Mouse (Mus musculus) lung, embryonic 16.5 days (tissue): ENCODE measurements around the gene Amz2. TPM values are rescaled to one million over a fixed set of nuclear protein-coding genes. Genes with fewer than 3 reads are reported as not detected.

ENCODE experiments used
- ATAC-seq: fragments of 200-750 bp; cut with Nextera tagmentation; 2 replicates; pipeline ENCODE4 v1.8.0; 2017; ENCODE audit warnings: low read depth, mild to moderate bottlenecking, moderate library complexity
- H3K27ac ChIP-seq: fragments of 300-500 bp; sonication (generic); 2 replicates; pipeline ENCODE4 v1.5.1; 2014; ENCODE audit warnings: mild to moderate bottlenecking, control low read depth, low read length
- H3K27me3 ChIP-seq: fragments of 300-500 bp; sonication (generic); 2 replicates; pipeline ENCODE4 v1.6.1; 2014; ENCODE audit warnings: low read depth, low read length, mixed read lengths; ENCODE audit not compliant: control insufficient read depth, insufficient read depth
- H3K36me3 ChIP-seq: fragments of 300-500 bp; sonication (generic); 2 replicates; pipeline ENCODE4 v1.6.1; 2014; ENCODE audit warnings: low read length; ENCODE audit not compliant: control insufficient read depth, insufficient read depth
- H3K4me1 ChIP-seq: fragments of 300-500 bp; sonication (generic); replicated peaks from 2 replicates; pipeline ENCODE4 v1.6.1; 2014; ENCODE audit warnings: low read length, mixed read lengths; ENCODE audit not compliant: control insufficient read depth, insufficient read depth
- H3K4me2 ChIP-seq: fragments of 300-500 bp; sonication (generic); 2 replicates; pipeline ENCODE4 v1.6.1; 2014; ENCODE audit warnings: low read depth, low read length, control low read depth
- H3K4me3 ChIP-seq: fragments of 300-500 bp; sonication (generic); 2 replicates; pipeline ENCODE4 v1.5.1; 2014; ENCODE audit warnings: mild to moderate bottlenecking, low read length, control low read depth
- H3K9ac ChIP-seq: fragments of 300-500 bp; sonication (generic); 2 replicates; pipeline ENCODE4 v1.6.1; 2014; ENCODE audit warnings: low read length, control low read depth
- H3K9me3 ChIP-seq: fragments of 300-500 bp; sonication (generic); 2 replicates; pipeline ENCODE4 v1.6.1; 2016; ENCODE audit warnings: low read length; ENCODE audit not compliant: control insufficient read depth
- WGBS: fragments of 180-500 bp; shearing (Covaris S2); extraction: QIAGEN DNeasy Blood & Tissue Kit; methylation state at CpG from one replicate; pipeline ENCODE4 v1.1.7; 2014; 5-methylcytosine and 5-hydroxymethylcytosine counted together
- polyA plus RNA-seq: library from polyadenylated mRNA; unstranded; fragments of >200 nt; fragmentation: Nextera tagmentation; extraction: Ambion mirVana; gene quantifications from 2 replicates; pipeline ENCODE4 v1.2.1, GENCODE M21; 2015

The Amz2 gene
- polyA plus RNA-seq, 1 experiment from 2014 or later, result 40.4 TPM

- Histone ChIP-seq H3K4me2 (peak overlapping the region; percentile 99), H3K27me3 (peaks cover 4% of the 10 kb centered on the region; the same call in 1 of the 2 replicates), H3K36me3 (no peaks in the 10 kb centered on the region), H3K9me3 (no peaks in the 10 kb centered on the region), H3K4me1 (peaks cover 16% of the 10 kb centered on the region; the same call in 1 of the 2 replicates), H3K4me3 (peak overlapping the region; percentile 83), H3K9ac (peak overlapping the region; percentile 82), H3K27ac (peak overlapping the region; percentile 21; the same call in 1 of the 2 replicates)
- ATAC-seq, result peak; percentile 12; the same call in 1 of the 2 replicates
- WGBS, result under 1% methylated on average over 33 of the region's 33 CpGs
Observed at GRCm38 (mm10) chr11:109472171-109472691, 46.5 kb downstream of the Amz2 start.

GRCm38 (mm10) chr11:109472821-109473170, 47.0 kb downstream of the Amz2 start:
- H3K9me3 ChIP-seq, result no peaks in the 10 kb centered on the region
- H3K4me3 ChIP-seq, result peak overlapping the region; percentile 83
- H3K27ac ChIP-seq, result peak overlapping the region; percentile 76
- peaks cover 16% of the 10 kb centered on the region; the same call in 1 of the 2 replicates for H3K4me1 ChIP-seq
- peak overlapping the region; percentile 99 for H3K4me2 ChIP-seq
- ATAC-seq, result peak; percentile 48
- no peaks in the 10 kb centered on the region for H3K36me3 ChIP-seq
- H3K27me3 ChIP-seq, result peaks cover 4% of the 10 kb centered on the region; the same call in 1 of the 2 replicates
- H3K9ac ChIP-seq, result peak overlapping the region; percentile 82
- 0% methylated on average over 12 of the region's 13 CpGs for WGBS

- no peaks in the 10 kb centered on the region for H3K9me3 ChIP-seq
- WGBS, result under 1% methylated on average over 96 of the region's 111 CpGs
- peaks cover 4% of the 10 kb centered on the region; the same call in 1 of the 2 replicates for H3K27me3 ChIP-seq
- H3K27ac ChIP-seq, result peak within 1 kb of the TSS; percentile 76
- peaks cover 16% of the 10 kb centered on the region; the same call in 1 of the 2 replicates for H3K4me1 ChIP-seq
- no peaks in the 10 kb centered on the region for H3K36me3 ChIP-seq
- H3K4me2 ChIP-seq, result peak within 1 kb of the TSS; percentile 99
- ATAC-seq, result peak; percentile 89
- peak within 1 kb of the TSS; percentile 82 for H3K9ac ChIP-seq
- peak within 1 kb of the TSS; percentile 83 for H3K4me3 ChIP-seq
Observed at GRCm38 (mm10) chr11:109473171-109474085, 47.7 kb downstream of the Amz2 start, which contains the start of the genes Arsg and Slc16a6. Gene Arsg, plus strand, starts transcription at chr11:109473374. Gene Slc16a6, minus strand, starts transcription at chr11:109473598.

GRCm38 (mm10) chr11:109474086-109474742, 48.5 kb downstream of the Amz2 start:
- peak; percentile 24; the same call in 1 of the 2 replicates for ATAC-seq
- peak overlapping the region; percentile 99 for H3K4me2 ChIP-seq
- H3K27ac ChIP-seq, result peak overlapping the region; percentile 76; the same call in 1 of the 2 replicates
- H3K4me1 ChIP-seq, result peaks cover 16% of the 10 kb centered on the region; the same call in 1 of the 2 replicates
- 9% methylated on average over 13 of the region's 14 CpGs for WGBS
- H3K9me3 ChIP-seq, result no peaks in the 10 kb centered on the region
- H3K36me3 ChIP-seq, result no peaks in the 10 kb centered on the region
- H3K9ac ChIP-seq, result peak overlapping the region; percentile 82
- peaks cover 4% of the 10 kb centered on the region; the same call in 1 of the 2 replicates for H3K27me3 ChIP-seq
- H3K4me3 ChIP-seq, result peak overlapping the region; percentile 83

GRCm38 (mm10) chr11:109474836-109475235, 49.1 kb downstream of the Amz2 start:
- WGBS, result 84% methylated on average over 13 of the region's 13 CpGs
- Histone ChIP-seq H3K4me1 (peaks cover 16% of the 10 kb centered on the region; the same call in 1 of the 2 replicates), H3K27me3 (peaks cover 4% of the 10 kb centered on the region; the same call in 1 of the 2 replicates), H3K4me2 (no peak overlapping the region), H3K9me3 (no peaks in the 10 kb centered on the region), H3K36me3 (no peaks in the 10 kb centered on the region), H3K4me3 (no peak overlapping the region), H3K27ac (no peak overlapping the region), H3K9ac (no peak overlapping the region)
- no peak for ATAC-seq

- H3K4me3 ChIP-seq, result no peak overlapping the region
- WGBS, result 86% methylated on average over 4 of the region's 4 CpGs
- H3K9ac ChIP-seq, result no peak overlapping the region
- no peak for ATAC-seq
- H3K27me3 ChIP-seq, result peaks cover 4% of the 10 kb centered on the region; the same call in 1 of the 2 replicates
- H3K4me1 ChIP-seq, result peaks cover 16% of the 10 kb centered on the region; the same call in 1 of the 2 replicates
- no peak overlapping the region for H3K4me2 ChIP-seq
- H3K36me3 ChIP-seq, result no peaks in the 10 kb centered on the region
- no peaks in the 10 kb centered on the region for H3K9me3 ChIP-seq
- H3K27ac ChIP-seq, result no peak overlapping the region
Observed at GRCm38 (mm10) chr11:109475717-109476116, 50.0 kb downstream of the Amz2 start.

- Histone ChIP-seq H3K4me2 (no peak overlapping the region), H3K4me1 (peaks cover 13% of the 10 kb centered on the region; the same call in 1 of the 2 replicates), H3K4me3 (no peak overlapping the region), H3K36me3 (no peaks in the 10 kb centered on the region), H3K9ac (no peak overlapping the region), H3K27me3 (peaks cover 4% of the 10 kb centered on the region; the same call in 1 of the 2 replicates), H3K27ac (no peak overlapping the region), H3K9me3 (no peaks in the 10 kb centered on the region)
- 61% methylated on average over 2 of the region's 2 CpGs for WGBS
- no peak for ATAC-seq
Observed at GRCm38 (mm10) chr11:109476241-109476640, 50.5 kb downstream of the Amz2 start.

GRCm38 (mm10) chr11:109476653-109477052, 50.9 kb downstream of the Amz2 start:
- 47% methylated on average over 6 of the region's 6 CpGs for WGBS

More at GRCm38 (mm10) chr11:109476653-109477052, 50.9 kb downstream of the Amz2 start:
- peaks cover 10% of the 10 kb centered on the region; the same call in 1 of the 2 replicates for H3K4me1 ChIP-seq
- ATAC-seq, result no peak
- H3K4me2 ChIP-seq, result no peak overlapping the region
- peaks cover 4% of the 10 kb centered on the region; the same call in 1 of the 2 replicates for H3K27me3 ChIP-seq
- no peak overlapping the region for H3K27ac ChIP-seq
- no peak overlapping the region for H3K9ac ChIP-seq
- H3K4me3 ChIP-seq, result no peak overlapping the region
- no peaks in the 10 kb centered on the region for H3K36me3 ChIP-seq
- no peaks in the 10 kb centered on the region for H3K9me3 ChIP-seq
